Mouse (Mus musculus) ZHBTc4 (cell line): ENCODE results near the gene Pqlc2.

Experiments
- DNase-seq: peaks from one replicate; pipeline ENCODE4 v3.0.0-alpha.2; 2011; ENCODE audit warnings: low read depth, low spot score

The Pqlc2 gene

GRCm38 (mm10) chr4:139265783-139266499, 44.6 kb downstream of the Pqlc2 start:
- no peak for DNase-seq

- no peak for DNase-seq
Observed at GRCm38 (mm10) chr4:139262981-139263380, 47.5 kb downstream of the Pqlc2 start.

- no peak for DNase-seq
Observed at GRCm38 (mm10) chr4:139259302-139259871, 51.1 kb downstream of the Pqlc2 start.

- DNase-seq, result no peak
Observed at GRCm38 (mm10) chr4:139258621-139259301, 51.7 kb downstream of the Pqlc2 start.

GRCm38 (mm10) chr4:139256708-139257107, 53.8 kb downstream of the Pqlc2 start:
- no peak for DNase-seq

- no peak for DNase-seq
Observed at GRCm38 (mm10) chr4:139256146-139256545, 54.4 kb downstream of the Pqlc2 start.

- DNase-seq, result no peak
Observed at GRCm38 (mm10) chr4:139253206-139253605, 57.3 kb downstream of the Pqlc2 start.

- peak; percentile 77 for DNase-seq
Observed at GRCm38 (mm10) chr4:139252051-139252760, 58.3 kb downstream of the Pqlc2 start.

- no peak for DNase-seq
Observed at GRCm38 (mm10) chr4:139250886-139251285, 59.6 kb downstream of the Pqlc2 start.

GRCm38 (mm10) chr4:139250043-139250442, 60.5 kb downstream of the Pqlc2 start:
- peak; percentile 61 for DNase-seq

GRCm38 (mm10) chr4:139248736-139249135, 61.8 kb downstream of the Pqlc2 start:
- DNase-seq, result no peak

- DNase-seq, result no peak
Observed at GRCm38 (mm10) chr4:139247966-139248365, 62.5 kb downstream of the Pqlc2 start.

GRCm38 (mm10) chr4:139246130-139246877, 64.2 kb downstream of the Pqlc2 start:
- no peak for DNase-seq

- no peak for DNase-seq
Observed at GRCm38 (mm10) chr4:139245534-139245933, 65.0 kb downstream of the Pqlc2 start.

GRCm38 (mm10) chr4:139244766-139245165, 65.7 kb downstream of the Pqlc2 start:
- no peak for DNase-seq

- no peak for DNase-seq
Observed at GRCm38 (mm10) chr4:139244176-139244575, 66.3 kb downstream of the Pqlc2 start.
